ENCODE assay signal across 24 mouse cellular contexts in the genomic region with DNA sequence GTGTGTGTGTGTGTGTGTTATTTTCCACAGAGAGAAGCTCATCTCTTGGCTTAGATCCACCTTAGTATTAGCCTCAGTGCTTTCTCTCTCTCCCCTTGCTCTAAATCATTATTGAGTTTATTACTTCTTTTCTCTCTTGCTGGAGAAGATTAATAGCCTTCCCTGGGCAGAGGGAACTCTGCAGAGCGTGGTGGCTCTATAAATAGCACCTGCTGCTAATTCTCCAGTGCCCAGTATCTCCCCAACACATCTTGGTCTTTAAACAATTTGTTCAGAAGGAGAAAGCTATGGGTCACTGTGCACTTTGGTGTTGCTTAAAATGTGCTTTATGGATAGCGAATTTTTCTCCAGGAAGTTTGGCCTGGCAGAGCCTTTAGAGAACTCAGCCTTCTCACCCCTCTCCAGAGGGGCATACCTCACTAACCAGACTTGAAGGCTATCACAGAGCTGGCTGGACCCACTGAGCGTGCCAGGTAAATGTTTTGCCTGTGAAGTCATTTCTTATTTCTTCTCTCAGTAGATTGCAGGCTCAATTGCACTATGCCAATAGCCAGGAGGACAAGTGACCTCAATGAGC.
DNase-seq lines count a peak whose midpoint lies in the region; ATAC-seq and TF ChIP-seq lines count a peak whose summit lies in the region.
"Had no signal": no experiment of that assay in that cellular context is flagged by ENCODE, and none has a peak within 500 bp of the region (broad histone marks: within the 10 kb centered on the region; RNA-seq: fewer than 3 reads in every experiment).

No protein-coding gene starts in this region.

- no peak overlapping the region for H3K9ac ChIP-seq in heart, postnatal 0 days (replicated peaks; ENCODE audit: low read depth, low read length)
- H3K9ac ChIP-seq in neural tube, embryonic 13.5 days: no peak overlapping the region
- H3K9ac ChIP-seq: embryonic facial prominence, embryonic 12.5 days; forebrain, embryonic 13.5 days; heart, embryonic 15.5 days; limb, embryonic 15.5 days had no signal

- peaks cover 14% of the 10 kb centered on the region for H3K4me1 ChIP-seq in heart, postnatal 0 days (ENCODE audit: control insufficient read depth, insufficient read depth)
- peaks cover 14% of the 10 kb centered on the region; the same call in 1 of the 2 replicates for H3K4me1 ChIP-seq in heart, embryonic 10.5 days
- H3K4me1 ChIP-seq in kidney, adult 2 months (ENCODE audit: control insufficient read depth, insufficient read depth, low read length): no peaks in the 10 kb centered on the region
- H3K4me1 ChIP-seq in neural tube, embryonic 13.5 days (replicated peaks): peaks cover 9% of the 10 kb centered on the region
- H3K4me1 ChIP-seq: embryonic facial prominence, embryonic 12.5 days; forebrain, embryonic 13.5 days; limb, embryonic 15.5 days had no signal

- no peak for ATAC-seq in heart, postnatal 0 days (ENCODE audit: insufficient read depth, low read depth)
- peak; percentile 65; the same call in 1 of the 2 replicates for ATAC-seq in neural tube, embryonic 13.5 days (ENCODE audit: low read depth)
- ATAC-seq: activated CD4-positive, CD25-positive, alpha-beta regulatory T cell, adult 4 months; CD4-positive, CD25-positive, alpha-beta regulatory T cell, adult 4 months; forebrain, embryonic 13.5 days; inflammation-experienced regulatory T-cells, adult 6 months; lung, postnatal 0 days had no signal

- 31% methylated on average over 3 of the region's 3 CpGs for WGBS in heart, postnatal 0 days
- 46% methylated on average over 3 of the region's 3 CpGs for WGBS in heart, embryonic 10.5 days
- WGBS in kidney, adult 2 months: 27% methylated on average over 3 of the region's 3 CpGs
- WGBS in neural tube, embryonic 13.5 days: 53% methylated on average over 3 of the region's 3 CpGs

- TF ChIP-seq EP300 in heart, postnatal 0 days (IDR thresholded peaks at IDR 0.05; ENCODE audit: low read depth): no peak

- H3K36me3 ChIP-seq in heart, postnatal 0 days (replicated peaks; ENCODE audit: control insufficient read depth, insufficient read depth, low read length): no peaks in the 10 kb centered on the region
- no peaks in the 10 kb centered on the region for H3K36me3 ChIP-seq in heart, embryonic 10.5 days
- no peaks in the 10 kb centered on the region for H3K36me3 ChIP-seq in kidney, adult 2 months (ENCODE audit: control insufficient read depth, insufficient read depth, low read length)
- H3K36me3 ChIP-seq in neural tube, embryonic 13.5 days: no peaks in the 10 kb centered on the region
- H3K36me3 ChIP-seq: embryonic facial prominence, embryonic 12.5 days; heart, embryonic 15.5 days; limb, embryonic 15.5 days had no signal

- TF ChIP-seq CTCF in heart, postnatal 0 days (IDR thresholded peaks at IDR 0.05; ENCODE audit: low read depth): no peak
- no peak for TF ChIP-seq CTCF in kidney, adult 2 months (conservative IDR thresholded peaks at IDR 0.05; ENCODE audit: insufficient read depth, insufficient read length, low read depth, low read length)

- no peak overlapping the region for H3K4me3 ChIP-seq in heart, postnatal 0 days (ENCODE audit: low read depth, low read length)
- H3K4me3 ChIP-seq in heart, embryonic 10.5 days: no peak overlapping the region
- H3K4me3 ChIP-seq in kidney, adult 2 months (ENCODE audit: insufficient read depth, low read depth, low read length): no peak overlapping the region
- no peak overlapping the region for H3K4me3 ChIP-seq in neural tube, embryonic 13.5 days
- H3K4me3 ChIP-seq: embryonic facial prominence, embryonic 12.5 days; erythroblast, embryonic 14.5 days; forebrain, embryonic 13.5 days; heart, embryonic 15.5 days; limb, embryonic 15.5 days; myocyte had no signal

- no peak for TF ChIP-seq POLR2A in kidney, adult 2 months (IDR thresholded peaks at IDR 0.05; ENCODE audit: low read depth, low read length)

- H3K9me3 ChIP-seq in heart, postnatal 0 days (replicated peaks; ENCODE audit: control insufficient read depth, low read length): no peaks in the 10 kb centered on the region
- no peaks in the 10 kb centered on the region for H3K9me3 ChIP-seq in heart, embryonic 10.5 days
- H3K9me3 ChIP-seq in neural tube, embryonic 13.5 days: no peaks in the 10 kb centered on the region
- H3K9me3 ChIP-seq: embryonic facial prominence, embryonic 12.5 days; forebrain, embryonic 13.5 days; heart, embryonic 15.5 days; limb, embryonic 15.5 days had no signal

- no peak for DNase-seq in heart, postnatal 0 days (ENCODE audit: low spot score)
- DNase-seq in heart, embryonic 10.5 days (ENCODE audit: low spot score): no peak
- peak; percentile 7 for DNase-seq in kidney, adult 2 months
- DNase-seq in kidney, adult 18-20 months: no peak
- no peak for DNase-seq in neural tube, embryonic 10.5 days (ENCODE audit: extremely low spot score, low spot score)
- DNase-seq in spleen, postnatal 14 days (ENCODE audit: low spot score in 2 of 2): no peak
- DNase-seq: adrenal gland, postnatal 10 days; cerebellum, adult 11 months; cerebellum, postnatal 10 days; midbrain, embryonic 14.5 days; retina, postnatal 1 day; thymus, postnatal 14 days had no signal

- 0 out of 2 replicates have a peak overlapping the region, but pooled peaks have one; percentile 23 for H3K4me2 ChIP-seq in heart, postnatal 0 days (ENCODE audit: low read depth, low read length)
- H3K4me2 ChIP-seq in neural tube, embryonic 13.5 days: no peak overlapping the region
- H3K4me2 ChIP-seq: embryonic facial prominence, embryonic 12.5 days; forebrain, embryonic 13.5 days; heart, embryonic 15.5 days; limb, embryonic 15.5 days had no signal

- no peaks in the 10 kb centered on the region for H3K27me3 ChIP-seq in heart, postnatal 0 days (ENCODE audit: control insufficient read depth, insufficient read depth, low read length)
- peaks cover 5% of the 10 kb centered on the region; the same call in 1 of the 2 replicates for H3K27me3 ChIP-seq in heart, embryonic 10.5 days (ENCODE audit: insufficient read depth, poor library complexity, severe bottlenecking)
- H3K27me3 ChIP-seq in kidney, adult 2 months (replicated peaks; ENCODE audit: control insufficient read depth, insufficient read depth, low read length): no peaks in the 10 kb centered on the region
- H3K27me3 ChIP-seq in neural tube, embryonic 13.5 days: no peaks in the 10 kb centered on the region
- H3K27me3 ChIP-seq: embryonic facial prominence, embryonic 12.5 days; forebrain, embryonic 13.5 days; heart, embryonic 15.5 days; limb, embryonic 15.5 days had no signal

- no peak overlapping the region for H3K27ac ChIP-seq in heart, postnatal 0 days (ENCODE audit: low read depth)
- no peak overlapping the region for H3K27ac ChIP-seq in heart, embryonic 10.5 days
- no peak overlapping the region for H3K27ac ChIP-seq in kidney, adult 2 months (ENCODE audit: insufficient read depth, low read depth, low read length)
- peak overlapping the region; percentile 56; the same call in 1 of the 2 replicates for H3K27ac ChIP-seq in neural tube, embryonic 13.5 days (replicated peaks)
- H3K27ac ChIP-seq: embryonic facial prominence, embryonic 12.5 days; forebrain, embryonic 13.5 days; heart, embryonic 15.5 days; limb, embryonic 15.5 days; stomach, postnatal 0 days had no signal
